Mouse (Mus musculus) testis, adult 2 months (tissue): Measurements from ENCODE around the gene Foxp1. TPM values are rescaled to one million over a fixed set of nuclear protein-coding genes. Genes with fewer than 3 reads are reported as not detected.

Experiments
- H3K27ac ChIP-seq: fragments of 200-500 bp; 2 replicates; pipeline ENCODE4 v1.5.1; 2012; ENCODE audit warnings: low read depth, low read length; ENCODE audit not compliant: control insufficient read depth, insufficient read depth
- H3K27me3 ChIP-seq: fragments of 200-500 bp; 2 replicates; pipeline ENCODE4 v1.6.1; 2012; ENCODE audit warnings: mild to moderate bottlenecking, low read length, moderate library complexity; ENCODE audit not compliant: control insufficient read depth, insufficient read depth
- H3K36me3 ChIP-seq: fragments of 200-500 bp; 2 replicates; pipeline ENCODE4 v1.6.1; 2012; ENCODE audit warnings: mild to moderate bottlenecking, low read length; ENCODE audit not compliant: control insufficient read depth, insufficient read depth
- H3K4me1 ChIP-seq: fragments of 200-500 bp; 2 replicates; pipeline ENCODE4 v1.6.1; 2012; ENCODE audit warnings: low read length; ENCODE audit not compliant: control insufficient read depth, insufficient read depth
- H3K4me3 ChIP-seq: fragments of 200-500 bp; 2 replicates; pipeline ENCODE4 v1.5.1; 2012; ENCODE audit warnings: low read depth, mild to moderate bottlenecking, low read length, moderate library complexity, mixed read lengths; ENCODE audit not compliant: control insufficient read depth
- CTCF ChIP-seq: fragments of 200-500 bp; IDR thresholded peaks from 2 replicates; pipeline ENCODE4 v1.5.1; 2012; ENCODE audit warnings: low read depth, mild to moderate bottlenecking, inconsistent platforms, low read length, moderate library complexity; ENCODE audit not compliant: control insufficient read depth, insufficient read depth, insufficient replicate concordance
- POLR2A ChIP-seq: fragments of 200-500 bp; IDR thresholded peaks from 2 replicates; pipeline ENCODE4 v1.6.1; 2012; ENCODE audit warnings: low read depth, mild to moderate bottlenecking, inconsistent platforms, low read length, moderate library complexity; ENCODE audit not compliant: control insufficient read depth
- polyA plus RNA-seq: library from polyadenylated mRNA; depleted of rRNA; stranded (reverse); fragments of >200 nt; gene quantifications from 2 replicates; pipeline ENCODE4 v1.2.3, GENCODE M21; 2012

Gene Foxp1
- polyA plus RNA-seq, 1 experiment, result 34.8 TPM

DNA sequence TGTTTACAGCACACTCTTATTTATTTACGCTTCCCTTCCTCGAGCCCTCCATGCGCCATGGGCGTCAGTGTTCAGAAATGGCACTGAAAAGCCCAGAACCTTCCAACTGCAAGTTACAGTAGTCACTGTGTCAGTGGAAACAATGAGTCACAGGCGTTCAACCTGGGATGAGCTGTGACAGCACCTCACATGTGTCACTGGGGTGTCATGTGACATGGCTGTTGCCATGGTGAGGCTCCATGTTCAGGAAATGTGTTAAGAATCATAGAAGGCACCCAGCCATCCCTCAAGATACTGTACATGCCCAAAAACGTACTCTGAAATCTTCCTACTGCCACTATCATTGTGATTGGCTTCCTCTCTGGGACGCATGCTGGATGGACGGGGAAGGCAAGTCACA, 101.9 kb downstream of the Foxp1 start:
- no peaks in the 10 kb centered on the region for H3K4me1 ChIP-seq
- H3K4me3 ChIP-seq, result no peak overlapping the region
- TF ChIP-seq POLR2A, result no peak
- no peak for TF ChIP-seq CTCF
- no peak overlapping the region for H3K27ac ChIP-seq
- no peaks in the 10 kb centered on the region for H3K27me3 ChIP-seq
- H3K36me3 ChIP-seq, result no peaks in the 10 kb centered on the region

DNA sequence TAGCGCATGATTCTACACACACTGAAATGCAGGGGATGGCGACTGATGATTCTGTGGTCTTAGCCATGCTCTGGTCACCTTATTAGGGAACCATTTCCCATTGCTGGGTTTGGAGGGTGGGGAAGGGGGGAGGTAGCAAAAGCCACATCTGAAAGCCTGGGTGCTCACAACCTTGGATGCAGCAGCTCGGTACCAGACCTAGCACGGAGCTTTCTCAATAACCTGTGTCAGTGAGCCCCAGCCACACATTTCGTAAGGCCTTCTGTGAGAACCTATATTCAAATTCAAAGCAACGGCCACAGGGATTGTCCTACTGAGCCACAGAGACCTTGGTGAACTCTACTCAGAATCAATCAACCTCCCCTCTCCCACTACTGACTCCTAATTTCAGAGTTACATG, 109.9 kb downstream of the Foxp1 start:
- no peak overlapping the region for H3K4me3 ChIP-seq
- TF ChIP-seq POLR2A (no peak), CTCF (no peak)
- no peaks in the 10 kb centered on the region for H3K36me3 ChIP-seq
- H3K4me1 ChIP-seq, result no peaks in the 10 kb centered on the region
- no peaks in the 10 kb centered on the region for H3K27me3 ChIP-seq
- no peak overlapping the region for H3K27ac ChIP-seq

DNA sequence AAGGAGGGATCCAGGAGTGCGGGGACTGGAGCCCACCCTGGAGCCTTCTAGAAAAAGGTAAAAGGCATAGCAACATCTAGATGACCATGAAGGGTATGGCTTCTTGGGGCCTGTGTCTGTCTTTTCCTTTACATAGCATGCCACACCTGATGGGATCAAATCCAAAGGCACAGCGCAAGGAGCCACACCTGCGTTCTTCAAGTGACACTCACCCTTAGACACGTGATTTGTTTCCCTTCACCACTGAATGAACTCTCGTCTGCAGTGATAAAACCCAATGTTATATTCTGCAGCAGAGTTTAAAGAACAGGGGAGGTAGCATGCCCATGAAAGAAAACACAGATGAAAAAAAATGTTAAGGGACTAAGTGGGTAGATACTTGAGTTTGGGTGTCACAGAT, 112.9 kb downstream of the Foxp1 start:
- H3K27ac ChIP-seq, result no peak overlapping the region
- H3K27me3 ChIP-seq, result no peaks in the 10 kb centered on the region
- no peaks in the 10 kb centered on the region for H3K36me3 ChIP-seq
- no peaks in the 10 kb centered on the region for H3K4me1 ChIP-seq
- no peak overlapping the region for H3K4me3 ChIP-seq
- no peak for TF ChIP-seq CTCF
- no peak for TF ChIP-seq POLR2A

DNA sequence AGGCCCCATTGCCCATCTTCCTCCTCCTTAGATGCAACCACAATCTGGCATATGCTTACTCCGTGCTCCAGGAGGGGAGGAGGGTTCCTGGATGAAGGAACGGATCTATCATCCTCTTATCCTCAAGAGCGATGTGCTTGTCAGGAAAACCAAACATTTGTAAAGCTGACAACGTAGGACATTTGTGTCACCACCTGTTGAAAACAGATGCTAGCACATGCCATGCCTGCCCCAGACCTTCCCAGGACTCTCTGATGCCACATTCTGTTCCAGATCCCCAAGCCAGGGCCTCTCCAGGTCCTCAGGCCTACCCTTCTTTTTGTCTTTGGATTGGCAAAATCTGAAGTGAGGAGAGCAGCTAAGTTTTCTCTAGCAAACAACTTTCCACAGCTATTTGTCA, 113.6 kb downstream of the Foxp1 start:
- no peak overlapping the region for H3K4me3 ChIP-seq
- no peak overlapping the region for H3K27ac ChIP-seq
- no peak for TF ChIP-seq POLR2A
- no peak for TF ChIP-seq CTCF
- H3K4me1 ChIP-seq, result no peaks in the 10 kb centered on the region
- no peaks in the 10 kb centered on the region for H3K27me3 ChIP-seq
- no peaks in the 10 kb centered on the region for H3K36me3 ChIP-seq

DNA sequence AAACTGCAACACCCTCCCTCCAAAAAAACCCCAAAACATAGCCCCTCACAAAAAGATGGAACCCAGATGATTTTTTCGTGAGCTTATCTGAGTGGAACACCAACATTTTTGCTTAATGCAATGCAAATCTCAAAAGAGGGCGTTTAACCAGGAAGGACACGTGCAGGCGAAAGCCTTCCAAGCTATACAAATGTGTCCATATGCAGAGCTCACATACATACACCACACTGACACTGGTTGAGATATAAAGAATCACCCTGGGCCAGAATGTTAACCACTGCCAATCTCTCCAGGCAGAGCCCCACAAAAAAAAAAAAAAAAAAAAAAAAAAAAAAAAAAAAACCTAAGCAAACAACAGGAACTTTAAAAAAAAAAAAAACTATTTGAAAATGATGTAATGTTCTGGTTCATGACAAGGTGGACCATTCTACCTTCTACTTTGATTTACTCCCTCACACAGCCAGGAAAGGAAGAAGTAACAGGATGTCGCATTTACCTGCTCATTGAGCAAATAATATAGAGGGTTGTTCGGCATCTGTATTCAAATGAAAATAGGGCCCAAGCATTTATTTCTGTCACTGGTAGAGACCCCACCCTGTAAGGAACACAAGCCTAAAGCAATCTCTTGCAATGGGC, 118.6 kb downstream of the Foxp1 start:
- no peaks in the 10 kb centered on the region for H3K27me3 ChIP-seq
- TF ChIP-seq POLR2A (no peak), CTCF (no peak)

DNA sequence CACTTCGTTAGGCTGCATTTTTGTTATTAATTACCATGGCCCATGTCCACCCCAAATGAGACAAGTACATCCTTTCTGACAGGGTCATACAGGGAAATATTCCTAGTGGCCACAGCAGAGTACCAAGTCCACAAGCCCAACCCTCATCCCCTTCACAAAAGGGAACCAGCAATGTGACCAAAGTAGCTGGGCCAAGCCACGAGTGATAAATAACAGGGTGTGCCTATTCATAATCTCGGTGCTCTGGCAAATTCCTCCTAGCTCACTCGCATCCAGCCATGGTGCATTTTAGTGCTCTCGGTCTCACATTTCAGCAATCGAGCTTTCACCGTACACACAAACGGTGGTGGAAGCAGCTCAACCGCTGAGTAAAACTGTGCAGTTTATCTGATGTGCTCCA, 119.6 kb downstream of the Foxp1 start:
- H3K4me1 ChIP-seq, result no peaks in the 10 kb centered on the region
- H3K27ac ChIP-seq, result no peak overlapping the region
- H3K36me3 ChIP-seq, result no peaks in the 10 kb centered on the region
- no peaks in the 10 kb centered on the region for H3K27me3 ChIP-seq
- H3K4me3 ChIP-seq, result no peak overlapping the region
- no peak for TF ChIP-seq POLR2A
- TF ChIP-seq CTCF, result no peak

More for the DNA sequence above, 118.6 kb downstream of the Foxp1 start:
- Histone ChIP-seq H3K4me1 (no peaks in the 10 kb centered on the region), H3K4me3 (no peak overlapping the region), H3K27ac (no peak overlapping the region), H3K36me3 (no peaks in the 10 kb centered on the region)

DNA sequence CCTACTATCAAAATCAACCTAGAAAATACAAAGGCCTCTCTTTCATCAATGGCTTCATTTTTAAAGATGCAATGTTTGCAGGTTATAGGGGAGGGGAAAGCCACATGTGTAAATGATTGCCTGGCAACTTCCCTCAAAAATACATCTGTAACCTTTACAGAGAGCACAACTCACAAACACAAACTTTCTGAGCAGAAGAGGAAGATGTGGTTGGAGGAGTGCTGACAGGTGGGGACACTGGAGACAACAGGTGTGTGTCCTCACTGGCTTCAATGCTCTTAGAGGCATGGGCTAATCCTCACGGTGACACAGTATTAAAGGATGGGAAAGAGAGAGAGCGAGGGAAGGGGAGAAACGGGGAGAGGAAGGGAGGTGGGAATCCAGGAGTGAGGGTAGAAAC, 120.2 kb downstream of the Foxp1 start:
- no peak overlapping the region for H3K4me3 ChIP-seq

More for the DNA sequence above, 120.2 kb downstream of the Foxp1 start:
- no peak overlapping the region for H3K27ac ChIP-seq
- no peaks in the 10 kb centered on the region for H3K36me3 ChIP-seq
- TF ChIP-seq CTCF (no peak), POLR2A (no peak)
- no peaks in the 10 kb centered on the region for H3K4me1 ChIP-seq
- no peaks in the 10 kb centered on the region for H3K27me3 ChIP-seq
